Mouse (Mus musculus): ENCODE measurements around the gene Sox3. TPM values are rescaled to one million over a fixed set of nuclear protein-coding genes. Genes with fewer than 3 reads are reported as not detected.

Sox3 gene
- total RNA-seq (2021) = not detected in 2 replicates
- long read RNA-seq = 0 reads

- DNase-seq = no peak
Measured at GRCm38 (mm10) chrX:60892801-60893681, at the start of gene Sox3. Gene Sox3, minus strand, starts transcription at chrX:60893430.

- DNase-seq = no peak
Measured at GRCm38 (mm10) chrX:60940225-60940624, 47.0 kb upstream of the Sox3 start.

- DNase-seq = no peak
Measured at GRCm38 (mm10) chrX:60899546-60899945, 6.3 kb upstream of the Sox3 start.

- DNase-seq = no peak
Measured at GRCm38 (mm10) chrX:60898641-60899040, 5.4 kb upstream of the Sox3 start.

GRCm38 (mm10) chrX:60896296-60896695, 3.1 kb upstream of the Sox3 start:
- no peak for DNase-seq

- no peak for DNase-seq
Measured at GRCm38 (mm10) chrX:60895416-60895815, 2.2 kb upstream of the Sox3 start.

- DNase-seq = no peak
Measured at GRCm38 (mm10) chrX:60893720-60894543, 702 bp upstream of the Sox3 start.

- no peak for DNase-seq
Measured at GRCm38 (mm10) chrX:60892098-60892800, 981 bp downstream of the Sox3 start.

- no peak for DNase-seq
Measured at GRCm38 (mm10) chrX:60891329-60892095, 1.7 kb downstream of the Sox3 start.

GRCm38 (mm10) chrX:60890651-60891050, 2.6 kb downstream of the Sox3 start:
- DNase-seq = no peak

- DNase-seq = no peak
Measured at GRCm38 (mm10) chrX:60889956-60890485, 3.2 kb downstream of the Sox3 start.
